Mouse (Mus musculus) MEL (cell line): Measurements from ENCODE around the gene Txndc15. TPM values are rescaled to one million over a fixed set of nuclear protein-coding genes. Genes with fewer than 3 reads are reported as not detected.

ENCODE experiments used
- DNase-seq: peaks from one replicate; pipeline ENCODE4 v3.0.0; 2011; ENCODE audit warnings: low read depth, low spot score
- H3K27ac ChIP-seq: 2 replicates; pipeline ENCODE4 v1.5.1; 2012; ENCODE audit warnings: low read depth, mild to moderate bottlenecking, control low read depth, low read length, moderate library complexity; ENCODE audit not compliant: control insufficient read depth
- H3K27me3 ChIP-seq, 2 experiments: fragments of 150-350 bp in 1 of 2; sonication (generic) in 1 of 2; 2 replicates each; pipeline ENCODE4 v1.6.1; 2012; ENCODE audit warnings: low read length in 2 of 2, mild to moderate bottlenecking in 2 of 2, improper control_type of control experiment in 1 of 2, moderate library complexity in 1 of 2; ENCODE audit not compliant: insufficient read depth in 2 of 2, control insufficient read depth in 1 of 2
- H3K36me3 ChIP-seq, 2 experiments: 2 replicates each; pipeline ENCODE4 v1.6.1; 2012 to 2014; ENCODE audit warnings: low read length in 2 of 2, improper control_type of control experiment in 1 of 2, inconsistent platforms in 1 of 2, mild to moderate bottlenecking in 1 of 2; ENCODE audit not compliant: insufficient read depth in 2 of 2, control insufficient read depth in 1 of 2
- H3K4me1 ChIP-seq, 2 experiments: fragments of 150-350 bp in 1 of 2; sonication (generic) in 1 of 2; 2 replicates each; pipeline ENCODE4 v1.6.1; 2012; ENCODE audit warnings: low read length in 2 of 2, improper control_type of control experiment in 1 of 2, mild to moderate bottlenecking in 1 of 2; ENCODE audit not compliant: insufficient read depth in 2 of 2, control insufficient read depth in 1 of 2
- H3K4me3 ChIP-seq, 2 experiments: fragments of 150-350 bp in 1 of 2; sonication (generic) in 1 of 2; 2 replicates each; pipeline ENCODE4 v1.5.1; 2012; ENCODE audit warnings: low read depth in 2 of 2, low read length in 2 of 2, mild to moderate bottlenecking in 2 of 2, moderate library complexity in 2 of 2, control low read depth in 1 of 2, improper control_type of control experiment in 1 of 2; ENCODE audit not compliant: control insufficient read depth in 1 of 2, insufficient read depth in 1 of 2
- H3K79me2 ChIP-seq: 2 replicates; pipeline ENCODE4 v1.6.1; 2012; ENCODE audit warnings: mild to moderate bottlenecking, low read length, moderate library complexity; ENCODE audit not compliant: control insufficient read depth, poor library complexity, insufficient read depth
- H3K9ac ChIP-seq: 2 replicates; pipeline ENCODE4 v1.6.1; 2012; ENCODE audit warnings: low read depth, mild to moderate bottlenecking, control low read depth, low read length, moderate library complexity; ENCODE audit not compliant: control insufficient read depth, poor library complexity, severe bottlenecking
- H3K9me3 ChIP-seq: fragments of 150-350 bp; sonication (generic); replicated peaks from 2 replicates; pipeline ENCODE4 v1.6.1; 2012; ENCODE audit warnings: mild to moderate bottlenecking, low read length, improper control_type of control experiment, moderate library complexity; ENCODE audit not compliant: insufficient read depth
- BHLHE40 ChIP-seq: IDR thresholded peaks from 2 replicates; pipeline ENCODE4 v1.6.1; 2012; ENCODE audit warnings: low read depth, mild to moderate bottlenecking, inconsistent platforms, low read length, improper control_type of control experiment, borderline replicate concordance
- CHD1 ChIP-seq: IDR thresholded peaks from 2 replicates; pipeline ENCODE4 v1.6.1; 2012; ENCODE audit warnings: low read depth, mild to moderate bottlenecking, inconsistent platforms, low read length, improper control_type of control experiment
- CTCF ChIP-seq, 3 experiments: IDR thresholded peaks in 2 of 3; conservative IDR thresholded peaks in 1 of 3; 2 replicates each; pipeline ENCODE4 v1.5.1; 2011 to 2012; ENCODE audit warnings: low read length in 3 of 3, low read depth in 2 of 3, mild to moderate bottlenecking in 2 of 3, improper control_type of control experiment in 1 of 3, inconsistent platforms in 1 of 3, mixed read lengths in 1 of 3, moderate library complexity in 1 of 3; ENCODE audit not compliant: control insufficient read depth in 1 of 3, insufficient read depth in 1 of 3, poor library complexity in 1 of 3, severe bottlenecking in 1 of 3
- E2F4 ChIP-seq: IDR thresholded peaks from 2 replicates; pipeline ENCODE4 v1.6.1; 2011; ENCODE audit warnings: low read depth, low read length, improper control_type of control experiment, borderline replicate concordance
- ELF1 ChIP-seq: IDR thresholded peaks from 2 replicates; pipeline ENCODE4 v1.6.1; 2014; ENCODE audit warnings: low read depth, mild to moderate bottlenecking, inconsistent platforms, low read length, improper control_type of control experiment, moderate library complexity
- EP300 ChIP-seq, 2 experiments: IDR thresholded peaks; 2 replicates each; pipeline ENCODE4 v1.6.1; 2011; ENCODE audit warnings: improper control_type of control experiment in 2 of 2, low read length in 2 of 2, low read depth in 1 of 2, mild to moderate bottlenecking in 1 of 2
- ETS1 ChIP-seq: IDR thresholded peaks from 2 replicates; pipeline ENCODE4 v1.6.1; 2012; ENCODE audit warnings: low read depth, mild to moderate bottlenecking, inconsistent platforms, low read length, improper control_type of control experiment, moderate library complexity
- GABPA ChIP-seq: IDR thresholded peaks from 2 replicates; pipeline ENCODE4 v1.6.1; 2012; ENCODE audit warnings: low read depth, mild to moderate bottlenecking, inconsistent platforms, low read length, improper control_type of control experiment, moderate library complexity
- GATA1 ChIP-seq: IDR thresholded peaks from 2 replicates; pipeline ENCODE4 v1.6.1; 2011; ENCODE audit warnings: low read depth, low read length, improper control_type of control experiment
- HCFC1 ChIP-seq: IDR thresholded peaks from 2 replicates; pipeline ENCODE4 v1.6.1; 2012; ENCODE audit warnings: low read depth, mild to moderate bottlenecking, inconsistent platforms, low read length, improper control_type of control experiment, moderate library complexity
- JUND ChIP-seq: IDR thresholded peaks from 2 replicates; pipeline ENCODE4 v1.6.1; 2011; ENCODE audit warnings: low read depth, mild to moderate bottlenecking, improper control_type of control experiment, low read length
- KAT2A ChIP-seq: conservative IDR thresholded peaks from 2 replicates; pipeline ENCODE4 v1.6.1; 2012; ENCODE audit warnings: low read depth, low read length, improper control_type of control experiment, inconsistent platforms
- MAX ChIP-seq: IDR thresholded peaks from 2 replicates; pipeline ENCODE4 v1.6.1; 2011; ENCODE audit warnings: low read length, improper control_type of control experiment
- MAZ ChIP-seq: IDR thresholded peaks from 2 replicates; pipeline ENCODE4 v1.6.1; 2012; ENCODE audit warnings: low read depth, mild to moderate bottlenecking, inconsistent platforms, low read length, improper control_type of control experiment
- MEF2A ChIP-seq: IDR thresholded peaks from 2 replicates; pipeline ENCODE4 v1.6.1; 2014; ENCODE audit warnings: low read depth, mild to moderate bottlenecking, inconsistent platforms, low read length, improper control_type of control experiment; ENCODE audit not compliant: poor library complexity, insufficient replicate concordance, severe bottlenecking; ENCODE audit errors: extremely low read depth
- MXI1 ChIP-seq: IDR thresholded peaks from 2 replicates; pipeline ENCODE4 v1.6.1; 2011; ENCODE audit warnings: mild to moderate bottlenecking, low read depth, low read length, improper control_type of control experiment
- MYB ChIP-seq: IDR thresholded peaks from 2 replicates; pipeline ENCODE4 v1.6.1; 2011; ENCODE audit warnings: mild to moderate bottlenecking, low read depth, low read length, improper control_type of control experiment
- MYC ChIP-seq: IDR thresholded peaks from 2 replicates; pipeline ENCODE4 v1.6.1; 2011; ENCODE audit warnings: low read depth, mild to moderate bottlenecking, low read length, improper control_type of control experiment, moderate library complexity
- NELFE ChIP-seq: IDR thresholded peaks from 2 replicates; pipeline ENCODE4 v1.6.1; 2011; ENCODE audit warnings: low read depth, low read length, improper control_type of control experiment
- NRF1 ChIP-seq: IDR thresholded peaks from 2 replicates; pipeline ENCODE4 v1.6.1; 2014; ENCODE audit warnings: low read depth, mild to moderate bottlenecking, inconsistent platforms, low read length, improper control_type of control experiment, moderate library complexity; ENCODE audit not compliant: poor library complexity, insufficient read depth, severe bottlenecking
- POLR2A ChIP-seq, 2 experiments: IDR thresholded peaks; 2 replicates each; pipeline ENCODE4 v1.6.1; 2011 to 2012; ENCODE audit warnings: low read length in 2 of 2, mild to moderate bottlenecking in 2 of 2, control low read depth in 1 of 2, improper control_type of control experiment in 1 of 2, low read depth in 1 of 2, moderate library complexity in 1 of 2; ENCODE audit not compliant: control insufficient read depth in 1 of 2, insufficient read depth in 1 of 2, poor library complexity in 1 of 2
- POLR2AphosphoS2 ChIP-seq: IDR thresholded peaks from 2 replicates; pipeline ENCODE4 v1.6.1; 2011; ENCODE audit warnings: low read length, improper control_type of control experiment
- POLR2AphosphoS5 ChIP-seq: IDR thresholded peaks from 2 replicates; pipeline ENCODE4 v1.6.1; 2012; ENCODE audit warnings: low read depth, borderline replicate concordance, mild to moderate bottlenecking, inconsistent platforms, low read length, moderate library complexity, mixed read lengths
- RAD21 ChIP-seq: IDR thresholded peaks from 2 replicates; pipeline ENCODE4 v1.6.1; 2011; ENCODE audit warnings: mild to moderate bottlenecking, low read depth, low read length, improper control_type of control experiment
- RCOR1 ChIP-seq: IDR thresholded peaks from 2 replicates; pipeline ENCODE4 v1.6.1; 2012; ENCODE audit warnings: low read depth, mild to moderate bottlenecking, inconsistent platforms, low read length, improper control_type of control experiment
- SIN3A ChIP-seq: IDR thresholded peaks from 2 replicates; pipeline ENCODE4 v1.6.1; 2012; ENCODE audit warnings: low read length, improper control_type of control experiment, inconsistent platforms
- SMC3 ChIP-seq: IDR thresholded peaks from 2 replicates; pipeline ENCODE4 v1.6.1; 2011; ENCODE audit warnings: low read depth, low read length, improper control_type of control experiment
- TAL1 ChIP-seq: IDR thresholded peaks from 2 replicates; pipeline ENCODE4 v1.6.1; 2012; ENCODE audit warnings: mild to moderate bottlenecking, inconsistent platforms, low read length, moderate library complexity, mixed read lengths
- TBP ChIP-seq: IDR thresholded peaks from 2 replicates; pipeline ENCODE4 v1.8.0; 2011; ENCODE audit warnings: low read depth, low read length, improper control_type of control experiment
- TCF12 ChIP-seq: IDR thresholded peaks from 2 replicates; pipeline ENCODE4 v1.6.1; 2014; ENCODE audit warnings: low read depth, mild to moderate bottlenecking, inconsistent platforms, low read length, improper control_type of control experiment, moderate library complexity
- UBTF ChIP-seq: IDR thresholded peaks from 2 replicates; pipeline ENCODE4 v1.6.1; 2012; ENCODE audit warnings: low read depth, mild to moderate bottlenecking, inconsistent platforms, low read length, improper control_type of control experiment, moderate library complexity, borderline replicate concordance; ENCODE audit not compliant: insufficient read depth
- USF1 ChIP-seq: IDR thresholded peaks from 2 replicates; pipeline ENCODE4 v1.6.1; 2014; ENCODE audit warnings: low read depth, mild to moderate bottlenecking, inconsistent platforms, low read length, improper control_type of control experiment, moderate library complexity
- USF2 ChIP-seq, 2 experiments: IDR thresholded peaks; 2 replicates each; pipeline ENCODE4 v1.6.1; 2011 to 2012; ENCODE audit warnings: improper control_type of control experiment in 2 of 2, low read length in 2 of 2, borderline replicate concordance in 1 of 2, inconsistent platforms in 1 of 2, low read depth in 1 of 2, mild to moderate bottlenecking in 1 of 2; ENCODE audit not compliant: insufficient read depth in 1 of 2
- ZC3H11A ChIP-seq: IDR thresholded peaks from 2 replicates; pipeline ENCODE4 v1.6.1; 2012; ENCODE audit warnings: low read depth, mild to moderate bottlenecking, inconsistent platforms, low read length, improper control_type of control experiment
- ZMIZ1 ChIP-seq: IDR thresholded peaks from 2 replicates; pipeline ENCODE4 v1.6.1; 2012; ENCODE audit warnings: low read depth, mild to moderate bottlenecking, inconsistent platforms, low read length, improper control_type of control experiment, moderate library complexity
- ZNF384 ChIP-seq: IDR thresholded peaks from 2 replicates; pipeline ENCODE4 v1.6.1; 2012; ENCODE audit warnings: low read depth, mild to moderate bottlenecking, inconsistent platforms, low read length, improper control_type of control experiment
- polyA plus RNA-seq, 2 experiments: library from polyadenylated mRNA; stranded (reverse) in 1 of 2; unstranded in 1 of 2; fragments of >175 nt in 1 of 2; fragments of >200 nt in 1 of 2; gene quantifications; 2 replicates each; pipeline versions ENCODE4 v1.2.1 to v1.2.4; 2012; ENCODE audit warnings: low replicate concordance in 2 of 2, low read depth in 1 of 2; ENCODE audit not compliant: insufficient read length in 2 of 2, insufficient read depth in 1 of 2, missing spikeins in 1 of 2
- total RNA-seq: library from RNA; depleted of rRNA; stranded (reverse); fragments of 300-350 nt; gene quantifications from 2 replicates; pipeline ENCODE4 v1.2.3, GENCODE M21; 2012

Txndc15 gene
- total and polyA plus RNA-seq, 3 experiments = 31.5 to 43.0 TPM; not detected in 1

DNA sequence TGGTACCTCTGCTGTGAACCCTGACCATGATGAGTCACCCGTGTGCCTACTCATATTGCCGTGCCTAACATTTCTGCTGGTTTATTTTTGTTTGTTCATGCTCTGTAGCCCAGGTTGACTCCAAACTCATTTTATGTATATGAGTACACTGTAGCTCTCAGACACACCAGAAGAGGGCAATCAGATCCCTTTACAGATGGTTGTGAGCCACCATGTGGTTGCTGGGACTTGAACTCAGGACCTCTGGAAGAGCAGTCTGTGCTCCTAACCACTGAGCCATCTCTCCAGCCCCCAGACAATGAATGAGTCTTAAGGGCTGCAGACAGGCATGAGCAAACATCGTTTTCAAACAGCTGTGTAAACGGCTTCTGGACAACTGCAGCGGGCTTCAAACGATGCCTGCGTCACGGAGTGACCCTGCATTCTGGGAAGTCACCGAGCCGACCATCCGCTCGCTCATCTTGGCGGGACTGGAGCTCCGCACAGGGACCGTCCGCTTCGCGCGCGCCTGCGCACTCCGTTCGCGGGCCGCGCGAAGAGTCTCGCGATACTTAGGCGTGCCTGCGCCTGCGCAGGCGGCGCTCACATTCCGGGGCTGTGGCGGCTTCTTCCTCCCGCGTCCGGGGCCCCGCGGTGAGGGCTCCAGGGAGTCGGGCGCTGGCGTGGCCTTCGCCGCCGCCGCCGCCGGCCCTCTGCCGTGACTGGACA is 21.8 kb upstream of the Txndc15 start, which contains the start of gene B230219D22Rik:
Gene B230219D22Rik, plus strand, starts transcription at position 590 of the 708 bp plus-strand sequence.
- H3K9me3 ChIP-seq = no peaks in the 10 kb centered on the region
- peak; percentile 94 for DNase-seq
- no peaks in the 10 kb centered on the region for H3K27me3 ChIP-seq
- H3K9ac ChIP-seq = peak within 1 kb of the TSS; percentile 99
- peak within 1 kb of the TSS; percentile 84 for H3K27ac ChIP-seq
- H3K79me2 ChIP-seq = peaks cover 43% of the 10 kb centered on the region
- peaks cover 4 to 28% of the 10 kb centered on the region in 2 experiments for H3K4me1 ChIP-seq
- H3K36me3 ChIP-seq = peaks cover 5 to 26% of the 10 kb centered on the region in 2 experiments
- peak within 1 kb of the TSS; percentile 93 to 96 for H3K4me3 ChIP-seq
- TF ChIP-seq TCF12 (peak; percentile 82), NRF1 (peak; percentile 95), ETS1 (no peak), SMC3 (no peak), NELFE (peak; percentile 98), E2F4 (peak; percentile 96), TBP (peak; percentile 86), ZC3H11A (no peak), RCOR1 (no peak), HCFC1 (peak; percentile 82), MYB (no peak), GABPA (no peak), EP300 (IDR thresholded peaks at IDR 0.05; ENCODE audit: low read depth in 1 of 2, low read length in 2 of 2) (no peak), ELF1 (peak; percentile 63; the same call in 1 of the 2 replicates), MEF2A (no peak), BHLHE40 (no peak), KAT2A (no peak; the same call in 1 of the 2 replicates), JUND (no peak), USF2 (IDR thresholded peaks at IDR 0.05; ENCODE audit: borderline replicate concordance in 1 of 2, insufficient read depth in 1 of 2, low read depth in 1 of 2, low read length in 2 of 2) (no peak), UBTF (no peak; the same call in 1 of the 2 replicates), ZNF384 (no peak), MAX (no peak; the same call in 1 of the 2 replicates), MAZ (no peak), CTCF (IDR thresholded peaks at IDR 0.05 in 2 of 3, conservative IDR thresholded peaks at IDR 0.05 in 1 of 3; ENCODE audit: control insufficient read depth in 1 of 3, insufficient read depth in 1 of 3, low read depth in 2 of 3, low read length in 3 of 3, poor library complexity in 1 of 3, severe bottlenecking in 1 of 3) (peak in 1 of 3 experiments; percentile 17; a peak in 1 of 6 replicates), POLR2AphosphoS2 (peak; percentile 98), CHD1 (no peak), GATA1 (no peak), POLR2A (IDR thresholded peaks at IDR 0.05; ENCODE audit: control insufficient read depth in 1 of 2, insufficient read depth in 1 of 2, low read depth in 1 of 2, low read length in 2 of 2, poor library complexity in 1 of 2) (peak; percentile 90 to 99), SIN3A (peak; percentile 44; the same call in 1 of the 2 replicates), TAL1 (no peak), MXI1 (no peak), MYC (peak; percentile 81; the same call in 1 of the 2 replicates), ZMIZ1 (peak; percentile 92), POLR2AphosphoS5 (peak; percentile 53; the same call in 1 of the 2 replicates), USF1 (no peak), RAD21 (no peak)
